Mouse (Mus musculus) thymus, adult 2 months (tissue): ENCODE measurements at regions not wholly inside any gene's neighbourhood (a gene's known extent, or its start where the extent isn't known, plus 50 kb on each side); places are given as distances from the start of the nearest gene placed in this dataset.

ENCODE experiments used
- DNase-seq: peaks from one replicate; pipeline ENCODE4 v3.0.0; 2021
- H3K27ac ChIP-seq: fragments of 200-500 bp; 2 replicates; pipeline ENCODE4 v1.5.1; 2012; ENCODE audit warnings: low read length, control low read depth; ENCODE audit not compliant: control insufficient read depth, insufficient read depth
- H3K27me3 ChIP-seq: fragments of 200-500 bp; 2 replicates; pipeline ENCODE4 v1.6.1; 2012; ENCODE audit warnings: mild to moderate bottlenecking, low read length, moderate library complexity, mixed read lengths; ENCODE audit not compliant: control insufficient read depth, insufficient read depth
- H3K36me3 ChIP-seq: fragments of 200-500 bp; 2 replicates; pipeline ENCODE4 v1.6.1; 2012; ENCODE audit warnings: mild to moderate bottlenecking, low read length, moderate library complexity; ENCODE audit not compliant: control insufficient read depth, insufficient read depth
- H3K4me1 ChIP-seq: fragments of 200-500 bp; replicated peaks from 2 replicates; pipeline ENCODE4 v1.6.1; 2012; ENCODE audit warnings: low read length; ENCODE audit not compliant: control insufficient read depth, insufficient read depth
- H3K4me3 ChIP-seq: fragments of 200-500 bp; 2 replicates; pipeline ENCODE4 v1.5.1; 2012; ENCODE audit warnings: mild to moderate bottlenecking, low read length, control low read depth, moderate library complexity; ENCODE audit not compliant: control insufficient read depth, insufficient read depth
- CTCF ChIP-seq: fragments of 200-500 bp; IDR thresholded peaks from 2 replicates; pipeline ENCODE4 v1.5.1; 2012; ENCODE audit warnings: mild to moderate bottlenecking, control low read depth, low read length, moderate library complexity, borderline replicate concordance; ENCODE audit not compliant: control insufficient read depth, poor library complexity, insufficient read depth; ENCODE audit errors: extremely low read depth
- POLR2A ChIP-seq: fragments of 200-500 bp; IDR thresholded peaks from 2 replicates; pipeline ENCODE4 v1.6.1; 2012; ENCODE audit warnings: mild to moderate bottlenecking, low read length, control low read depth, moderate library complexity; ENCODE audit not compliant: control insufficient read depth, poor library complexity, insufficient read depth; ENCODE audit errors: extremely low read depth
- WGBS: fragments of 180-500 bp; shearing (Covaris S2); methylation state at CpG from one replicate; pipeline ENCODE4 v1.1.7; 2018; 5-methylcytosine and 5-hydroxymethylcytosine counted together

GRCm38 (mm10) chr2:159428201-159428600 is 633.6 kb downstream of the Dhx35 start:
- no peak for DNase-seq
- Histone ChIP-seq H3K27ac (no peak overlapping the region), H3K36me3 (no peaks in the 10 kb centered on the region), H3K27me3 (no peaks in the 10 kb centered on the region), H3K4me3 (no peak overlapping the region), H3K4me1 (no peaks in the 10 kb centered on the region)
- TF ChIP-seq CTCF = no peak
- TF ChIP-seq POLR2A = no peak
- WGBS = 20% methylated on average over 1 of the region's 1 CpGs

GRCm38 (mm10) chr2:159430577-159431329 is 636.1 kb downstream of the Dhx35 start:
- no peak for TF ChIP-seq POLR2A
- no peak for TF ChIP-seq CTCF
- H3K27ac ChIP-seq = no peak overlapping the region
- H3K4me1 ChIP-seq = no peaks in the 10 kb centered on the region
- H3K36me3 ChIP-seq = no peaks in the 10 kb centered on the region
- H3K4me3 ChIP-seq = no peak overlapping the region
- H3K27me3 ChIP-seq = no peaks in the 10 kb centered on the region
- 85% methylated on average over 5 of the region's 5 CpGs for WGBS
- DNase-seq = no peak

- no peak for DNase-seq
- H3K27me3 ChIP-seq = no peaks in the 10 kb centered on the region
- H3K27ac ChIP-seq = no peak overlapping the region
- H3K36me3 ChIP-seq = no peaks in the 10 kb centered on the region
- H3K4me1 ChIP-seq = no peaks in the 10 kb centered on the region
- no peak overlapping the region for H3K4me3 ChIP-seq
- 82% methylated on average over 6 of the region's 6 CpGs for WGBS
- TF ChIP-seq CTCF (no peak), POLR2A (no peak)
Observed at GRCm38 (mm10) chr2:159438961-159439360, 644.4 kb downstream of the Dhx35 start.

GRCm38 (mm10) chr2:159443581-159443980 is 649.0 kb downstream of the Dhx35 start:
- H3K36me3 ChIP-seq = no peaks in the 10 kb centered on the region
- no peak overlapping the region for H3K4me3 ChIP-seq
- no peak for DNase-seq
- H3K27me3 ChIP-seq = no peaks in the 10 kb centered on the region
- WGBS = 41% methylated on average over 8 of the region's 8 CpGs
- H3K4me1 ChIP-seq = no peaks in the 10 kb centered on the region
- no peak for TF ChIP-seq CTCF
- TF ChIP-seq POLR2A = no peak
- no peak overlapping the region for H3K27ac ChIP-seq

- Histone ChIP-seq H3K27ac (no peak overlapping the region), H3K36me3 (no peaks in the 10 kb centered on the region), H3K4me3 (no peak overlapping the region), H3K4me1 (no peaks in the 10 kb centered on the region), H3K27me3 (no peaks in the 10 kb centered on the region)
- WGBS = 74% methylated on average over 5 of the region's 5 CpGs
- DNase-seq = no peak
- no peak for TF ChIP-seq CTCF
- no peak for TF ChIP-seq POLR2A
Observed at GRCm38 (mm10) chr2:159446434-159446833, 651.8 kb downstream of the Dhx35 start.

- Histone ChIP-seq H3K4me3 (no peak overlapping the region), H3K27ac (no peak overlapping the region), H3K36me3 (no peaks in the 10 kb centered on the region), H3K4me1 (no peaks in the 10 kb centered on the region), H3K27me3 (no peaks in the 10 kb centered on the region)
- no peak for DNase-seq
- TF ChIP-seq CTCF (no peak), POLR2A (no peak)
- 78% methylated on average over 5 of the region's 5 CpGs for WGBS
Observed at GRCm38 (mm10) chr2:159446886-159447285, 652.3 kb downstream of the Dhx35 start.
